Mouse (Mus musculus) thymus, adult 2 months (tissue): ENCODE measurements around the gene Clcnkb. TPM values are rescaled to one million over a fixed set of nuclear protein-coding genes. Genes with fewer than 3 reads are reported as not detected.

Source experiments
- DNase-seq: peaks from one replicate; pipeline ENCODE4 v3.0.0; 2021
- H3K27ac ChIP-seq: fragments of 200-500 bp; 2 replicates; pipeline ENCODE4 v1.5.1; 2012; ENCODE audit warnings: low read length, control low read depth; ENCODE audit not compliant: control insufficient read depth, insufficient read depth
- H3K27me3 ChIP-seq: fragments of 200-500 bp; 2 replicates; pipeline ENCODE4 v1.6.1; 2012; ENCODE audit warnings: mild to moderate bottlenecking, low read length, moderate library complexity, mixed read lengths; ENCODE audit not compliant: control insufficient read depth, insufficient read depth
- H3K36me3 ChIP-seq: fragments of 200-500 bp; 2 replicates; pipeline ENCODE4 v1.6.1; 2012; ENCODE audit warnings: mild to moderate bottlenecking, low read length, moderate library complexity; ENCODE audit not compliant: control insufficient read depth, insufficient read depth
- H3K4me1 ChIP-seq: fragments of 200-500 bp; replicated peaks from 2 replicates; pipeline ENCODE4 v1.6.1; 2012; ENCODE audit warnings: low read length; ENCODE audit not compliant: control insufficient read depth, insufficient read depth
- H3K4me3 ChIP-seq: fragments of 200-500 bp; 2 replicates; pipeline ENCODE4 v1.5.1; 2012; ENCODE audit warnings: mild to moderate bottlenecking, low read length, control low read depth, moderate library complexity; ENCODE audit not compliant: control insufficient read depth, insufficient read depth
- CTCF ChIP-seq: fragments of 200-500 bp; IDR thresholded peaks from 2 replicates; pipeline ENCODE4 v1.5.1; 2012; ENCODE audit warnings: mild to moderate bottlenecking, control low read depth, low read length, moderate library complexity, borderline replicate concordance; ENCODE audit not compliant: control insufficient read depth, poor library complexity, insufficient read depth; ENCODE audit errors: extremely low read depth
- POLR2A ChIP-seq: fragments of 200-500 bp; IDR thresholded peaks from 2 replicates; pipeline ENCODE4 v1.6.1; 2012; ENCODE audit warnings: mild to moderate bottlenecking, low read length, control low read depth, moderate library complexity; ENCODE audit not compliant: control insufficient read depth, poor library complexity, insufficient read depth; ENCODE audit errors: extremely low read depth
- WGBS: fragments of 180-500 bp; shearing (Covaris S2); methylation state at CpG from one replicate; pipeline ENCODE4 v1.1.7; 2018; 5-methylcytosine and 5-hydroxymethylcytosine counted together
- polyA plus RNA-seq: library from polyadenylated mRNA; depleted of rRNA; stranded (reverse); fragments of >200 nt; gene quantifications from 2 replicates; pipeline ENCODE4 v1.2.3, GENCODE M21; 2012

Clcnkb gene
- polyA plus RNA-seq, 1 experiment: 0.27 TPM

- Histone ChIP-seq H3K27me3 (no peaks in the 10 kb centered on the region), H3K4me1 (no peaks in the 10 kb centered on the region), H3K36me3 (no peaks in the 10 kb centered on the region), H3K27ac (no peak overlapping the region), H3K4me3 (no peak overlapping the region)
- 89% methylated on average over 12 of the region's 12 CpGs for WGBS
- no peak for TF ChIP-seq CTCF
- TF ChIP-seq POLR2A: no peak
- no peak for DNase-seq
These were observed 18.0 kb downstream of the Clcnkb start for GRCm38 (mm10) chr4:141397861-141398260.

GRCm38 (mm10) chr4:141394751-141395150 lies 21.1 kb downstream of the Clcnkb start:
- no peak for TF ChIP-seq CTCF
- TF ChIP-seq POLR2A: no peak
- Histone ChIP-seq H3K36me3 (no peaks in the 10 kb centered on the region), H3K4me3 (no peak overlapping the region), H3K27me3 (no peaks in the 10 kb centered on the region), H3K27ac (no peak overlapping the region), H3K4me1 (no peaks in the 10 kb centered on the region)
- no peak for DNase-seq
- 49% methylated on average over 16 of the region's 16 CpGs for WGBS

GRCm38 (mm10) chr4:141391293-141391692 lies 24.5 kb downstream of the Clcnkb start:
- H3K27ac ChIP-seq: no peak overlapping the region
- H3K4me3 ChIP-seq: no peak overlapping the region
- no peak for TF ChIP-seq POLR2A
- TF ChIP-seq CTCF: no peak
- no peak for DNase-seq
- H3K36me3 ChIP-seq: no peaks in the 10 kb centered on the region
- no peaks in the 10 kb centered on the region for H3K4me1 ChIP-seq
- WGBS: 86% methylated on average over 12 of the region's 12 CpGs
- H3K27me3 ChIP-seq: no peaks in the 10 kb centered on the region

- H3K27ac ChIP-seq: no peak overlapping the region
- no peaks in the 10 kb centered on the region for H3K36me3 ChIP-seq
- no peaks in the 10 kb centered on the region for H3K27me3 ChIP-seq
- no peak for DNase-seq
- no peak overlapping the region for H3K4me3 ChIP-seq
- 89% methylated on average over 18 of the region's 18 CpGs for WGBS
- H3K4me1 ChIP-seq: no peaks in the 10 kb centered on the region
- TF ChIP-seq CTCF (no peak), POLR2A (no peak)
These were observed 26.3 kb downstream of the Clcnkb start for GRCm38 (mm10) chr4:141389366-141390150.

- H3K4me1 ChIP-seq: no peaks in the 10 kb centered on the region
- no peaks in the 10 kb centered on the region for H3K36me3 ChIP-seq
- no peak overlapping the region for H3K27ac ChIP-seq
- no peak for TF ChIP-seq POLR2A
- no peak for TF ChIP-seq CTCF
- H3K4me3 ChIP-seq: no peak overlapping the region
- no peak for DNase-seq
- 76% methylated on average over 5 of the region's 5 CpGs for WGBS
- H3K27me3 ChIP-seq: no peaks in the 10 kb centered on the region
These were observed 27.9 kb downstream of the Clcnkb start for GRCm38 (mm10) chr4:141387933-141388332.

- DNase-seq: peak; percentile 81
- H3K27me3 ChIP-seq: no peaks in the 10 kb centered on the region; the same call in 1 of the 2 replicates
- H3K4me1 ChIP-seq: peaks cover 2% of the 10 kb centered on the region
- no peak overlapping the region for H3K4me3 ChIP-seq
- no peak overlapping the region for H3K27ac ChIP-seq
- no peak for TF ChIP-seq POLR2A
- TF ChIP-seq CTCF: no peak
- H3K36me3 ChIP-seq: no peaks in the 10 kb centered on the region
- WGBS: 19% methylated on average over 5 of the region's 5 CpGs
These were observed 28.6 kb downstream of the Clcnkb start for GRCm38 (mm10) chr4:141387093-141387784.
